Mouse (Mus musculus) CH12.LX (cell line): ENCODE data around the gene 1110017D15Rik. TPM values are rescaled to one million over a fixed set of nuclear protein-coding genes. Genes with fewer than 3 reads are reported as not detected.
A peak's percentile ranks its signal among the peaks of the same experiment; 100 is the strongest.

Source experiments
- DNase-seq: peaks from one replicate; pipeline ENCODE4 v3.0.0-alpha.2; 2013; ENCODE audit errors: extremely low read depth
- H3K27ac ChIP-seq: 2 replicates; pipeline ENCODE4 v1.5.1; 2012; ENCODE audit warnings: low read depth, mild to moderate bottlenecking, control low read depth, moderate library complexity; ENCODE audit not compliant: insufficient read depth
- H3K27me3 ChIP-seq: replicated peaks from 2 replicates; pipeline ENCODE3; 2012; ENCODE audit warnings: inconsistent platforms
- H3K36me3 ChIP-seq, 2 experiments: replicated peaks in 1 of 2; 2 replicates each; pipeline versions ENCODE3 to v1.6.1; 2012; ENCODE audit warnings: inconsistent platforms in 1 of 2, low read length in 1 of 2, mild to moderate bottlenecking in 1 of 2, mixed read lengths in 1 of 2, moderate library complexity in 1 of 2; ENCODE audit not compliant: control insufficient read depth in 1 of 2, insufficient read depth in 1 of 2
- H3K4me1 ChIP-seq, 2 experiments: 2 replicates each; pipeline ENCODE4 v1.6.1; 2012; ENCODE audit warnings: inconsistent platforms in 1 of 2, moderate library complexity in 1 of 2; ENCODE audit not compliant: insufficient read depth in 2 of 2, control insufficient read depth in 1 of 2
- H3K4me2 ChIP-seq: 2 replicates; pipeline ENCODE4 v1.6.1; 2012; ENCODE audit warnings: low read depth, mild to moderate bottlenecking, control low read depth; ENCODE audit not compliant: poor library complexity, insufficient read depth, severe bottlenecking
- H3K4me3 ChIP-seq, 3 experiments: fragments of 150-350 bp in 1 of 3; sonication (generic) in 1 of 3; replicated peaks in 1 of 3; 2 replicates each; pipeline versions ENCODE3 to v1.5.1; 2011 to 2012; ENCODE audit warnings: low read depth in 2 of 3, low read length in 2 of 3, mild to moderate bottlenecking in 2 of 3, moderate library complexity in 2 of 3, control low read depth in 1 of 3, improper control_type of control experiment in 1 of 3, inconsistent platforms in 1 of 3, mixed read lengths in 1 of 3; ENCODE audit not compliant: poor library complexity in 1 of 3
- H3K79me2 ChIP-seq: replicated peaks from 2 replicates; pipeline ENCODE4 v1.6.1; 2012; ENCODE audit warnings: mild to moderate bottlenecking, moderate library complexity; ENCODE audit not compliant: control insufficient read depth, poor library complexity, insufficient read depth, severe bottlenecking; ENCODE audit errors: extremely low read depth
- H3K9ac ChIP-seq: 2 replicates; pipeline ENCODE4 v1.6.1; 2012; ENCODE audit warnings: low read depth, mild to moderate bottlenecking, control low read depth, moderate library complexity; ENCODE audit not compliant: insufficient read depth
- H3K9me3 ChIP-seq: replicated peaks from 2 replicates; pipeline ENCODE3; 2012; ENCODE audit warnings: low read length, inconsistent platforms, mixed read lengths
- CHD1 ChIP-seq: IDR thresholded peaks from 2 replicates; pipeline ENCODE4 v1.6.1; 2012; ENCODE audit warnings: low read depth, low read length, improper control_type of control experiment, inconsistent platforms
- ELF1 ChIP-seq: IDR thresholded peaks from 2 replicates; pipeline ENCODE4 v1.6.1; 2014; ENCODE audit warnings: low read depth, mild to moderate bottlenecking, inconsistent platforms, low read length, improper control_type of control experiment
- EP300 ChIP-seq: IDR thresholded peaks from 2 replicates; pipeline ENCODE4 v1.6.1; 2011; ENCODE audit warnings: low read length, improper control_type of control experiment
- IRF4 ChIP-seq: IDR thresholded peaks from 2 replicates; pipeline ENCODE4 v1.6.1; 2014; ENCODE audit warnings: low read depth, mild to moderate bottlenecking, inconsistent platforms, low read length, improper control_type of control experiment
- JUN ChIP-seq: IDR thresholded peaks from 2 replicates; pipeline ENCODE4 v1.6.1; 2011; ENCODE audit warnings: low read depth, mild to moderate bottlenecking, low read length, improper control_type of control experiment, moderate library complexity; ENCODE audit not compliant: insufficient read depth
- MYC ChIP-seq: IDR thresholded peaks from 2 replicates; pipeline ENCODE4 v1.6.1; 2011; ENCODE audit warnings: low read depth, mild to moderate bottlenecking, improper control_type of control experiment, low read length
- NELFE ChIP-seq: IDR thresholded peaks from 2 replicates; pipeline ENCODE4 v1.6.1; 2011; ENCODE audit warnings: low read depth, low read length, improper control_type of control experiment
- NRF1 ChIP-seq: IDR thresholded peaks from 2 replicates; pipeline ENCODE4 v1.6.1; 2014; ENCODE audit warnings: low read depth, mild to moderate bottlenecking, inconsistent platforms, low read length, improper control_type of control experiment, moderate library complexity
- PAX5 ChIP-seq: IDR thresholded peaks from 2 replicates; pipeline ENCODE4 v1.6.1; 2012; ENCODE audit warnings: low read length, inconsistent platforms, mixed read lengths
- POLR2A ChIP-seq: IDR thresholded peaks from 2 replicates; pipeline ENCODE4 v1.6.1; 2011; ENCODE audit warnings: low read depth, mild to moderate bottlenecking, improper control_type of control experiment, low read length
- POLR2AphosphoS2 ChIP-seq: IDR thresholded peaks from 2 replicates; pipeline ENCODE4 v1.6.1; 2011; ENCODE audit warnings: low read depth, low read length, improper control_type of control experiment
- RCOR1 ChIP-seq: conservative IDR thresholded peaks from 2 replicates; pipeline ENCODE4 v1.6.1; 2012; ENCODE audit warnings: low read depth, mild to moderate bottlenecking, inconsistent platforms, low read length, improper control_type of control experiment
- SIN3A ChIP-seq: IDR thresholded peaks from 2 replicates; pipeline ENCODE4 v1.6.1; 2012; ENCODE audit warnings: low read length, improper control_type of control experiment, inconsistent platforms
- SMC3 ChIP-seq: IDR thresholded peaks from 2 replicates; pipeline ENCODE4 v1.6.1; 2011; ENCODE audit warnings: low read depth, low read length, improper control_type of control experiment
- TCF12 ChIP-seq: IDR thresholded peaks from 2 replicates; pipeline ENCODE4 v1.6.1; 2014; ENCODE audit warnings: low read depth, mild to moderate bottlenecking, inconsistent platforms, low read length, improper control_type of control experiment
- USF1 ChIP-seq: IDR thresholded peaks from 2 replicates; pipeline ENCODE4 v1.6.1; 2014; ENCODE audit warnings: low read depth, mild to moderate bottlenecking, inconsistent platforms, low read length, improper control_type of control experiment
- USF2 ChIP-seq: conservative IDR thresholded peaks from 2 replicates; pipeline ENCODE4 v1.6.1; 2011; ENCODE audit warnings: low read depth, low read length, improper control_type of control experiment
- ZC3H11A ChIP-seq: IDR thresholded peaks from 2 replicates; pipeline ENCODE4 v1.6.1; 2012; ENCODE audit warnings: low read depth, mild to moderate bottlenecking, inconsistent platforms, low read length, improper control_type of control experiment
- dilution Hi-C: fragments of 300-500 bp; cut with MboI; formaldehyde crosslinking; loops from 2 replicates; pipeline ENCODE4 v1.14.3; 2020; ENCODE audit warnings: low sequenced_read_pairs; ENCODE audit not compliant: extremely low pct_unique_long_range_greater_than_20kb, extremely low pct_ligation_motif_present
- in situ Hi-C: fragments of 300-500 bp; cut with MboI; formaldehyde crosslinking; loops from 3 replicates; pipeline ENCODE4 v1.14.3; 2019; ENCODE audit warnings: low sequenced_read_pairs, low pct_ligation_motif_present, low pct_unique_long_range_greater_than_20kb, mixed read lengths
- polyA plus RNA-seq: library from polyadenylated mRNA; unstranded; fragments of >175 nt; gene quantifications from 2 replicates; pipeline ENCODE4 v1.2.1, GENCODE M21; 2012; ENCODE audit warnings: low read depth; ENCODE audit not compliant: insufficient read length
- total RNA-seq, 2 experiments: library from RNA; depleted of rRNA; stranded (reverse); fragments of 300-350 nt in 1 of 2; fragments of >200 nt in 1 of 2; gene quantifications; 2 replicates each; pipeline ENCODE4 v1.2.3; 2012 to 2014

1110017D15Rik gene
- total and polyA plus RNA-seq, 3 experiments = not detected

DNA sequence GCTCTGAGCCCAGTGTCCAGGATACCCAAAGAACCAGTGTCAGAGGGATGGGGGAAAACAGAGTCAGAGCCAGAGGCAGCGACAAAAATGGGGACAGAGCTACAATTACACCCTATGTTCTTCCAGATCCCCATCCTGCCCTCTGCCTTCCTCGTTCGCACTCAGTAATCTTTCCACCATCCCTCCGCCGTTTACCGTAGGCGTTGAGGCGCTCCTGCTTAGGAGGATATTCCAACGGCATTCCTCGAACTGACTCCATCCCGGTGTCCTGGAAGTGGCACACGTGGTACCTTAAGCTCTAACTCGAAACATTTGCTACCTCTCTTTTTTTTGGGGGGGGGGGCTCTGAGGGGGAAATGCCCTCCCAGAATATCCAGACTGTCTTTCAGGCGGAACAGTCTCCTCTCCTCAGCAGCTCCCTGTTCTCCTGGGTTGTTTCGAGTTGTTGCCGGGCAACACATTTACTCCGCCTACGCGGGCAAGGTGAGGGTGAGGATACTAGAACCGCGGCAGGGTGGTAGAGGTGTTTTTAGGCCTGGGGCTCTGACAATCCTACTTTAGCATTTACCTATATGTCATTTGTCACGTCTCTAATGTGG, 9.7 kb downstream of the 1110017D15Rik start:
- H3K9ac ChIP-seq = no peak overlapping the region
- TF ChIP-seq NELFE (no peak), ELF1 (no peak), TCF12 (no peak), SMC3 (no peak), JUN (no peak), EP300 (no peak), MYC (no peak), RCOR1 (no peak), POLR2AphosphoS2 (no peak), NRF1 (no peak)
- TF ChIP-seq, all 38 proteins: peak for 0
- Histone ChIP-seq H3K4me2 (no peak overlapping the region), H3K9me3 (peaks cover 10% of the 10 kb centered on the region), H3K4me3 (no peak overlapping the region), H3K27ac (no peak overlapping the region), H3K79me2 (no peaks in the 10 kb centered on the region), H3K36me3 (no peaks in the 10 kb centered on the region), H3K4me1 (no peaks in the 10 kb centered on the region), H3K27me3 (peaks cover 69% of the 10 kb centered on the region)
- dilution Hi-C loops = no loop called here
- in situ Hi-C loops = no loop called here
- no peak for DNase-seq

- no peaks in the 10 kb centered on the region for H3K36me3 ChIP-seq
- no peaks in the 10 kb centered on the region for H3K4me1 ChIP-seq
- H3K9ac ChIP-seq = no peak overlapping the region
- no peak overlapping the region for H3K4me2 ChIP-seq
- dilution Hi-C loops (no loop called here), in situ Hi-C loops (no loop called here)
- no peaks in the 10 kb centered on the region for H3K79me2 ChIP-seq
- H3K9me3 ChIP-seq = peaks cover 10% of the 10 kb centered on the region
- H3K27me3 ChIP-seq = peaks cover 70% of the 10 kb centered on the region
- DNase-seq = peak; percentile 6
- no peak for TF ChIP-seq SIN3A
- no peak for TF ChIP-seq POLR2AphosphoS2
- TF ChIP-seq IRF4 = no peak
- no peak for TF ChIP-seq USF1
- no peak for TF ChIP-seq ELF1
- TF ChIP-seq PAX5 = no peak
- TF ChIP-seq ZC3H11A = no peak
- no peak for TF ChIP-seq POLR2A
- TF ChIP-seq CHD1 = no peak
- TF ChIP-seq USF2 = no peak
- no peak overlapping the region for H3K27ac ChIP-seq
- no peak overlapping the region for H3K4me3 ChIP-seq
Measured at GRCm38 (mm10) chr4:41506906-41507305, 10.2 kb downstream of the 1110017D15Rik start.
